Mouse (Mus musculus) brain, embryonic 14.5 days (tissue): Measurements from ENCODE around the gene Rad50.

Source experiments
- CTCF ChIP-seq: fragments of 200-500 bp; IDR thresholded peaks from 2 replicates; pipeline ENCODE4 v1.5.1; 2012; ENCODE audit warnings: inconsistent platforms, mild to moderate bottlenecking, moderate library complexity, borderline replicate concordance; ENCODE audit not compliant: insufficient read depth, insufficient read length; ENCODE audit errors: extremely low read depth
- POLR2A ChIP-seq: fragments of 200-500 bp; IDR thresholded peaks from 2 replicates; pipeline ENCODE4 v1.6.1; 2012; ENCODE audit warnings: mild to moderate bottlenecking, inconsistent platforms, borderline replicate concordance; ENCODE audit not compliant: poor library complexity, insufficient read depth, insufficient read length, severe bottlenecking; ENCODE audit errors: extremely low read depth

- TF ChIP-seq CTCF (no peak), POLR2A (no peak)
Observed at GRCm38 (mm10) chr11:53707718-53708009, 545 bp upstream of the Rad50 start.
